Mouse (Mus musculus) 3T3-L1 (cell line): ENCODE results near the gene Dcun1d3.

Source experiments
- DNase-seq: peaks from one replicate; pipeline ENCODE4 v3.0.0-alpha.2; 2015; ENCODE audit warnings: low read depth, low spot score

The Dcun1d3 gene

GRCm38 (mm10) chr7:119873050-119873449 is 23.0 kb downstream of the Dcun1d3 start:
- no peak for DNase-seq

GRCm38 (mm10) chr7:119872204-119872603 is 23.9 kb downstream of the Dcun1d3 start:
- no peak for DNase-seq

- no peak for DNase-seq
These were observed 30.0 kb downstream of the Dcun1d3 start for GRCm38 (mm10) chr7:119866136-119866535.

- no peak for DNase-seq
These were observed 31.6 kb downstream of the Dcun1d3 start for GRCm38 (mm10) chr7:119864500-119864899.

GRCm38 (mm10) chr7:119862167-119862566 is 33.9 kb downstream of the Dcun1d3 start:
- DNase-seq, result peak; percentile 10

GRCm38 (mm10) chr7:119861335-119862091 is 34.6 kb downstream of the Dcun1d3 start:
- peak; percentile 83 for DNase-seq

GRCm38 (mm10) chr7:119860971-119861334 is 35.1 kb downstream of the Dcun1d3 start:
- DNase-seq, result no peak

GRCm38 (mm10) chr7:119860554-119860953 is 35.5 kb downstream of the Dcun1d3 start:
- no peak for DNase-seq

GRCm38 (mm10) chr7:119860116-119860515 is 36.0 kb downstream of the Dcun1d3 start:
- no peak for DNase-seq

GRCm38 (mm10) chr7:119859476-119859875 is 36.6 kb downstream of the Dcun1d3 start:
- no peak for DNase-seq

GRCm38 (mm10) chr7:119855031-119855430 is 41.1 kb downstream of the Dcun1d3 start:
- no peak for DNase-seq

- DNase-seq, result no peak
These were observed 41.7 kb downstream of the Dcun1d3 start for GRCm38 (mm10) chr7:119854362-119854761.

- no peak for DNase-seq
These were observed 42.9 kb downstream of the Dcun1d3 start for GRCm38 (mm10) chr7:119853186-119853585.

- DNase-seq, result no peak
These were observed 43.6 kb downstream of the Dcun1d3 start for GRCm38 (mm10) chr7:119852494-119852893.

- DNase-seq, result peak; percentile 76
These were observed 45.4 kb downstream of the Dcun1d3 start for GRCm38 (mm10) chr7:119850737-119851136.

- peak; percentile 69 for DNase-seq
These were observed 47.0 kb downstream of the Dcun1d3 start for GRCm38 (mm10) chr7:119849096-119849495.

GRCm38 (mm10) chr7:119847396-119847795 is 48.7 kb downstream of the Dcun1d3 start:
- no peak for DNase-seq

- no peak for DNase-seq
These were observed 50.6 kb downstream of the Dcun1d3 start for GRCm38 (mm10) chr7:119845541-119845940.

- DNase-seq, result no peak
These were observed 54.2 kb downstream of the Dcun1d3 start for GRCm38 (mm10) chr7:119841820-119842449.

GRCm38 (mm10) chr7:119835996-119836777 is 59.9 kb downstream of the Dcun1d3 start:
- no peak for DNase-seq

- no peak for DNase-seq
These were observed 60.7 kb downstream of the Dcun1d3 start for GRCm38 (mm10) chr7:119835371-119835770.

GRCm38 (mm10) chr7:119808723-119809122 is 87.4 kb downstream of the Dcun1d3 start:
- DNase-seq, result no peak
